Mouse (Mus musculus) E14TG2a.4 (cell line): Measurements from ENCODE around the gene Entpd5.

Source experiments
- CTCF ChIP-seq: conservative IDR thresholded peaks from 2 replicates; pipeline ENCODE4 v1.5.1; 2014; ENCODE audit warnings: low read length
- NANOG ChIP-seq: IDR thresholded peaks from 2 replicates; pipeline ENCODE4 v1.6.1; 2014; ENCODE audit warnings: borderline replicate concordance, low read length, mixed read lengths
- POU5F1 ChIP-seq: IDR thresholded peaks from 2 replicates; pipeline ENCODE4 v1.6.1; 2014; ENCODE audit warnings: low read length, borderline replicate concordance

DNA sequence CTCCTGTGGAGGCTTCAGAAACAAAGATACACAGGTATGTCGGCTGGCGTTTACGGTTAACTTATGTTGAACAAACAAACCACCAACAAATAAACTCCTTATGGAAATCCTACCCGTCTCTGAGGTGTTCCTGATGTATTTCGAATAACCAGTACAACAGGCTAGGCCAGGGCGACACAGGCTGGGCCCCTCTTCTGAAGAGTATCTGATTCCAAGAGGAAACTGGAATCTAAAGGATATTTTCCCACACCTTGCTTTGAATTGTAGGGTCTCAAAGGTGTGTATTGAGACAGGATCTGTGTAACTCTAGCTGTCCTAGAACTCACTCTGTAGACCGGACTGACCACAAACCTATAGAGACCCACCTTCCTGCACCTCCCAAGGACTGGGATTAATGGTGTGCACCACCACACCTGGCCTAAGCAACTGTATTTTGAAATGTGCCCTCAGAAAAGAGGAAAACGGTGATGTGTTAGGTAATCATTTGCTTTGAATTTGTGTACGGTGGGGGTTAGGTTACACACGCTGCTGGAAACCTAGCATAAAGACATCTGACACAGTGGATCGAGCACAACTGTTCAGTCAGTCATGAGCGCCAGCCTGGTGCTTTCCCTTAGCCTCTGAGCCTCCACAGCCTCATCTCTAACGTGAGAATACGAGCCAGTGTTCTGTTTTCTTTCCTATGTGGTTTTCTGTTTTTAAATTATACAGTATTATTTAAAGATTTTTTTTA, 11.7 kb downstream of the Entpd5 start:
- TF ChIP-seq CTCF (no peak), NANOG (no peak), POU5F1 (no peak)
